Mouse (Mus musculus): ENCODE results near the gene Rgs9bp. TPM values are rescaled to one million over a fixed set of nuclear protein-coding genes. Genes with fewer than 3 reads are reported as not detected.

Gene Rgs9bp
- 0.41 and 0.47 TPM in 2 replicates for polyA plus RNA-seq (2012; rRNA removed)

DNA sequence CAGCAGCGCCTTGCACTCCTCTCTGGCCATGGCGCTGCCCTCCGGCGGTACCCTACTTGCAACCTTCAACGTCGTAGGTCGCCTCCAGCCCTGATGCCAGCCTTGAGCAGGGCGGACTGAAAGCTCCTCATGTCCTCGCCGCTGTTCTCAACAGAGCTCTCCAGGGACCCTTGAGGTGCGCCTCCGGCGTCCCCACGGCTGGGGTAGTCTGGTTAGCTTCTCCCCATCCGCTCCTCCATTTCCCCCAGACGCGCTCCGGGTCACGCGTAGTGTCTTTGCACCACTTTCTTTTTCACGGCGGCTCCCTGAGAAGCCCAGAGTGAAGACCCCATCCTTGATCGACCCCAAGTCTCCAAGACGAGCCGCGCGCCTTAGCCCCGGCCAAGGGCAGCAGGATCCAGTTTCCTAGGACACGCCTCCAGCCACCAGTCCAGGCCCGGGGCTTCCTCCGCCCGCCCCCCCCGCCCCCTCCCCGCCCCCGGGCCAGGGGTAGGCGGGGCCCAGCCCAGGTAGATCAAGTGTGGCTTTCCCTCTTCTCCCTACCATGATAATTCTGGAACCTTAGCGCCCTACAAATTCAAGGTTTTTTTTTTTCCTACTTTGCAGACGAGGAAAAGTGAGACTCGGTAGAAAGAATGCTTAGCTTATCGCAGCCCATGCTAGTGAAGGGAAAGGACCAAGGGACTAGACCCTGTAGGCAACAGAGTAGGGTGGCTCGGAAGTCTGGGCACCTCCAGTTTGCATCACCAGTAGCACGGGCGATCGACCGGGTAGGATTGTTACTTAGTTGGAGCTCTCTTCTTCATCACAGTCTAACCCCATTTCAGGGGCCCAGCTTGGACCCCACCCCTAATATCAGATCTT is at the start of gene Rgs9bp:
Gene Rgs9bp, minus strand, starts transcription at position 392 of the 864 bp plus-strand sequence.

DNA sequence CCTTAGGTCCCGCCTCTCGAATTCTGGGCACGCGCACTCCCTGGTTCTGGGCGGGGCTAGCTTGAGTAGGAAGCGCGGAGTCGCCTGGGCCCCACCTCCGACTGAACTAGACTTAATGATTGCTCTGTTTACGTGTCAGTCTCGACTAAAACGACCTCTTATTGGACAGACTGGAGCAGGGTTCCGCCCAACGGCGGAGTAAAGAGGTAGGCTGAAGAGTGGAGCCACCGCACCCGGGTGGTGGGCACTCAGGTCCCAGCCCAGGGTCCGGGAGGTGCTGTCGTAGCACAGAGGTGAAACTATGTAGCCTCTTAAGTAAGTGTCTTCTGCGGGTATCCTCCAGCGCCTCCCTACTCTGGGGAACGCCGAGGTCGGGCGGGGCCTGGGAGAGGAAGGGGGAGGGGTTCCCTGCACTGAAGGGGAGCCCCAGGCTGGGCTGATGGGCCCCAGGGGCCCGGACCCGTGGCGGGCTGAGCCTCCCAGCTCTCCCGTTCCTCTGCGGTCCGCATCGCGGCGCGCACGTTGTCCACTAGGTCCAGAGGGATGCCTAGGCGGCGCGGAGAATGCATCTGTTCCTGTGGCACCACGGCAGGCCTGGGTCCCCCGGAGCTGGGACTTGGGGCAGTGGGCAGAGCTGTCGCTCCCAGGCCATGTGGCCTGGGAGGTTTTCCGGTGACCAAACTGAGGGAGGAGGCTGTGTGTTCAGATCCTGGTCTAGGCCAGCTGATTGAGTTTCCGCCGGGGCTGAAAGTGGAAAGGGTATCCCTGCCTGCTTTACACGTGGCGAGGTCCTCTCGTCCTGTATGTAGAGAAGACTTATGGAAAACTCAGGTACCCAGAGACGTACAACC is 898 bp upstream of the Rgs9bp start, which contains the start of gene Ankrd27:
Gene Ankrd27, plus strand, starts transcription at position 190 of the 851 bp plus-strand sequence.

DNA sequence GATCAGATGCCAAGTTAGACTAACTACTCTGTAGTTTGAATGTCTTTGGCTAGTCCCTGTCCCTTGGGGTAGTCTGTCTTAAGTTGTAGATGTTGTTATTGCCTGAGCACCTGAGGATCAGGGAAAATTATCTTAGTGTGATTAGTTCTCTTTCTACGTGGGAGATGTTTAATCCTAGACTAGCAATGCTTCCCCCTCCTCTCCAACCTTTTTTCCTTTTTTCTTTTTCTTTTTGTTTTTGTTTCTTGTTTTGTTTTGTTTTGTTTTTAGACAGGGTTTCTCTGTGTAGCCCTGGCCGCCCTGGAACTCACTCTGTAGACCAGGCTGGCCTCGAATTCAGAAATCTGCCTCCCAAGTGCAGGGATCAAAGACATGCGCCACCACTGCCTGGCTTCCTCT is 29.2 kb downstream of the Rgs9bp start, which contains the start of gene Nudt19:
Gene Nudt19, minus strand, starts transcription at position 100 of the 399 bp plus-strand sequence.

DNA sequence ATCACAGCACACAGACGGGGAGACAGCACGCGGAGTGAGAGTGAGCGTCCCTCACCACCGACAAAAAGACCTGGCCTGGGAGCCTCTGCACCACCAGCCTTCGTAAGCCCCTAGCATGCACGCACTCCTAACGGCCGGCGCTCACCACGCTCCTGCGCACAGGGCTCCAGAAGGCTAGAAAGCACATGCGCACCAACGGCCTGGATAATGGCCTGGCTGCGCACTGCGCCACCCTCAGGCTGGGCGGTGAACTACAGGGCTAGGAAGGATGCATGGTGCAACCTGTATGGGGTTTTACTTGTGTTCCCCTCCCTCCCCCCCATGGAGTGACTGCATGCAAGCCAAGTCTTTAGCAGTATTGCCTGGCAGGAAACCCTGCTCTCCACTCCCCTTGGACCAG is 47.8 kb downstream of the Rgs9bp start, which contains the start of gene Tdrd12:
Gene Tdrd12, minus strand, starts transcription at position 184 of the 400 bp plus-strand sequence.

Other genes starting within 250 kb of the Rgs9bp start
- gene Faap24, start 188.7 kb downstream of the Rgs9bp start, polyA plus RNA-seq (2012; rRNA removed), result 6.9 and 7.3 TPM in 2 replicates
- 28.1 and 28.6 TPM in 2 replicates for gene Cep89, start 188.5 kb downstream of the Rgs9bp start, polyA plus RNA-seq (2012; rRNA removed)
- 0.12 TPM in 2 replicates for gene Slc7a9, start 136.8 kb downstream of the Rgs9bp start, polyA plus RNA-seq (2012; rRNA removed)
- 0.43 and 0.51 TPM in 2 replicates for gene Tdrd12, start 47.8 kb downstream of the Rgs9bp start, polyA plus RNA-seq (2012; rRNA removed)
- 81.9 and 86.2 TPM in 2 replicates for gene Nudt19, start 29.3 kb downstream of the Rgs9bp start, polyA plus RNA-seq (2012; rRNA removed)
- 33.4 and 34.7 TPM in 2 replicates for gene Ankrd27, start 662 bp upstream of the Rgs9bp start, polyA plus RNA-seq (2012; rRNA removed)
- 185 and 201 TPM in 2 replicates for gene Pdcd5, start 61.9 kb upstream of the Rgs9bp start, polyA plus RNA-seq (2012; rRNA removed)
- gene Dpy19l3, start 168.9 kb upstream of the Rgs9bp start, polyA plus RNA-seq (2012; rRNA removed), result 19.6 and 20.1 TPM in 2 replicates
- 14.1 and 15.4 TPM in 2 replicates for gene Zfp507, start 217.4 kb upstream of the Rgs9bp start, polyA plus RNA-seq (2012; rRNA removed)

All from central nervous system, embryonic 18 days (tissue).